Mouse (Mus musculus) gastrocnemius, adult 18-20 months (tissue): Measurements from ENCODE around the gene Egr2. TPM values are rescaled to one million over a fixed set of nuclear protein-coding genes. Genes with fewer than 3 reads are reported as not detected.
A peak's percentile ranks its signal among the peaks of the same experiment; 100 is the strongest.

Experiments used
- DNase-seq: peaks from one replicate; pipeline ENCODE4 v3.0.0; 2021; ENCODE audit warnings: low spot score
- total RNA-seq, 2 experiments: library from RNA; stranded (reverse); gene quantifications; 2 replicates each; pipeline ENCODE4 v1.2.3; 2021

Gene Egr2
- total RNA-seq, 2 experiments from 2014 or later: 0.91 to 2.1 TPM

- peak; percentile 8 for DNase-seq
Measured at GRCm38 (mm10) chr10:67538106-67538505, 2.8 kb downstream of the Egr2 start.

GRCm38 (mm10) chr10:67538585-67539400 is 3.5 kb downstream of the Egr2 start:
- no peak for DNase-seq

GRCm38 (mm10) chr10:67539401-67539730 is 4.1 kb downstream of the Egr2 start:
- DNase-seq: no peak

GRCm38 (mm10) chr10:67540591-67540990 is 5.3 kb downstream of the Egr2 start:
- DNase-seq: no peak

- peak; percentile 7 for DNase-seq
Measured at GRCm38 (mm10) chr10:67547850-67548260, 12.6 kb downstream of the Egr2 start.

GRCm38 (mm10) chr10:67548261-67548854 is 13.1 kb downstream of the Egr2 start:
- peak; percentile 35 for DNase-seq

- peak; percentile 88 for DNase-seq
Measured at GRCm38 (mm10) chr10:67548877-67549731, 13.8 kb downstream of the Egr2 start, which contains the start of gene Ado. Gene Ado (minus strand): TSS chr10:67548955.

GRCm38 (mm10) chr10:67558053-67558452 is 22.8 kb downstream of the Egr2 start:
- no peak for DNase-seq

- DNase-seq: no peak
Measured at GRCm38 (mm10) chr10:67559765-67560394, 24.6 kb downstream of the Egr2 start.

GRCm38 (mm10) chr10:67561185-67561584 is 25.9 kb downstream of the Egr2 start:
- no peak for DNase-seq

GRCm38 (mm10) chr10:67564509-67564908 is 29.2 kb downstream of the Egr2 start:
- no peak for DNase-seq

- DNase-seq: no peak
Measured at GRCm38 (mm10) chr10:67566104-67566503, 30.8 kb downstream of the Egr2 start.

- no peak for DNase-seq
Measured at GRCm38 (mm10) chr10:67569539-67569938, 34.3 kb downstream of the Egr2 start.

GRCm38 (mm10) chr10:67571443-67571842 is 36.2 kb downstream of the Egr2 start:
- no peak for DNase-seq

- DNase-seq: no peak
Measured at GRCm38 (mm10) chr10:67573310-67573709, 38.0 kb downstream of the Egr2 start.

- no peak for DNase-seq
Measured at GRCm38 (mm10) chr10:67579830-67580229, 44.6 kb downstream of the Egr2 start.

- no peak for DNase-seq
Measured at GRCm38 (mm10) chr10:67581698-67582285, 46.5 kb downstream of the Egr2 start.

- no peak for DNase-seq
Measured at GRCm38 (mm10) chr10:67585873-67586610, 50.8 kb downstream of the Egr2 start.
